Mouse (Mus musculus) limb, embryonic 14.5 days (tissue): ENCODE results near the gene Lin54. TPM values are rescaled to one million over a fixed set of nuclear protein-coding genes. Genes with fewer than 3 reads are reported as not detected.

Experiments used
- ATAC-seq: fragments of 200-750 bp; cut with Nextera tagmentation; 2 replicates; pipeline ENCODE4 v1.8.0; 2017; ENCODE audit warnings: low read depth, moderate number of reproducible peaks, moderate TSS enrichment; ENCODE audit not compliant: low FRiP score
- DNase-seq: peaks from one replicate; pipeline ENCODE4 v3.0.0-alpha.2; 2015; ENCODE audit warnings: low spot score
- H3K27ac ChIP-seq: fragments of 300-500 bp; sonication (generic); replicated peaks from 2 replicates; pipeline ENCODE4 v1.5.1; 2014; ENCODE audit warnings: low read depth, mild to moderate bottlenecking, low read length, moderate library complexity, mixed read lengths
- H3K27me3 ChIP-seq: fragments of 300-500 bp; sonication (generic); 2 replicates; pipeline ENCODE4 v1.6.1; 2014; ENCODE audit warnings: low read length, mixed read lengths; ENCODE audit not compliant: control insufficient read depth, insufficient read depth
- H3K36me3 ChIP-seq: fragments of 300-500 bp; sonication (generic); 2 replicates; pipeline ENCODE4 v1.6.1; 2014; ENCODE audit warnings: mild to moderate bottlenecking, low read length, moderate library complexity, mixed read lengths; ENCODE audit not compliant: control insufficient read depth, insufficient read depth
- H3K4me1 ChIP-seq: fragments of 300-500 bp; sonication (generic); 2 replicates; pipeline ENCODE4 v1.6.1; 2014; ENCODE audit warnings: antibody characterized with exemption, low read length, mixed read lengths; ENCODE audit not compliant: control insufficient read depth, insufficient read depth
- H3K4me2 ChIP-seq: fragments of 300-500 bp; sonication (generic); replicated peaks from 2 replicates; pipeline ENCODE4 v1.6.1; 2014; ENCODE audit warnings: low read depth, mild to moderate bottlenecking, low read length, moderate library complexity; ENCODE audit not compliant: severe bottlenecking
- H3K4me3 ChIP-seq: fragments of 300-500 bp; sonication (generic); replicated peaks from 2 replicates; pipeline ENCODE4 v1.5.1; 2014; ENCODE audit warnings: low read length
- H3K9ac ChIP-seq: fragments of 300-500 bp; sonication (generic); 2 replicates; pipeline ENCODE4 v1.6.1; 2014; ENCODE audit warnings: mild to moderate bottlenecking, low read depth, low read length, moderate library complexity; ENCODE audit not compliant: severe bottlenecking
- H3K9me3 ChIP-seq: fragments of 300-500 bp; sonication (generic); 2 replicates; pipeline ENCODE4 v1.6.1; 2016; ENCODE audit warnings: low read length; ENCODE audit not compliant: control insufficient read depth
- POLR2A ChIP-seq: fragments of 200-500 bp; IDR thresholded peaks from 2 replicates; pipeline ENCODE4 v1.8.0; 2012; ENCODE audit warnings: inconsistent platforms, mild to moderate bottlenecking, moderate library complexity, borderline replicate concordance; ENCODE audit not compliant: insufficient read depth, insufficient read length; ENCODE audit errors: extremely low read depth
- WGBS: fragments of 180-500 bp; shearing (Covaris S2); extraction: QIAGEN DNeasy Blood & Tissue Kit; methylation state at CpG from one replicate; pipeline ENCODE4 v1.1.7; 2014; 5-methylcytosine and 5-hydroxymethylcytosine counted together
- polyA plus RNA-seq, 2 experiments: library from polyadenylated mRNA; depleted of rRNA in 1 of 2; stranded (reverse) in 1 of 2; unstranded in 1 of 2; fragments of >200 nt; fragmentation: Nextera tagmentation in 1 of 2; extraction: Ambion mirVana in 1 of 2; gene quantifications; 2 replicates each; pipeline versions ENCODE4 v1.2.1 to v1.2.3; 2012 to 2014

Lin54 gene
- polyA plus RNA-seq, 2 experiments, result 10.6 to 13.4 TPM

DNA sequence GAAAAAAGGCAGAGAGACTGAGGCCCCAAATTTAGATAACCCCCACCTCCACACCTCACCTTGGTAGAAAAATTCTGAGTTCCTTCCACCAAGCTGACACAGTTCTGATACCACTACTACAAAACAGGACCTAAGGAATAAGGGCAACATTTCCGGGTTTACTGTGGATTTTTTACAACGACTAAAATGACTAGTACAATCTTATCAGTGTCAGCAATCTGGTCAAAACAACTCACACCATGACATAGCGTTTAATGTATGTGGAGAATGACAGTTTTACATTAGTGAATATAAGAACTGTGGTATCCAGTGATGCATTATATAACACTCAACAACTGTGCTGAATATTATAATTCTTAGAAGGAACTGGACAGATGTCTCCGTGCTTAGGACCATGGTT lies 828 bp upstream of the Lin54 start:
- ATAC-seq (no peak), DNase-seq (no peak)
- no peaks in the 10 kb centered on the region for H3K9me3 ChIP-seq
- peaks cover 19% of the 10 kb centered on the region for H3K4me1 ChIP-seq
- H3K4me2 ChIP-seq, result peak overlapping the region; percentile 87; the same call in 1 of the 2 replicates
- no peaks in the 10 kb centered on the region for H3K27me3 ChIP-seq
- no peak overlapping the region for H3K9ac ChIP-seq
- TF ChIP-seq POLR2A, result no peak
- no peaks in the 10 kb centered on the region for H3K36me3 ChIP-seq
- peak overlapping the region; percentile 68; the same call in 1 of the 2 replicates for H3K27ac ChIP-seq
- WGBS, result 81% methylated on average over 4 of the region's 4 CpGs
- H3K4me3 ChIP-seq, result peak overlapping the region; percentile 79; the same call in 1 of the 2 replicates

DNA sequence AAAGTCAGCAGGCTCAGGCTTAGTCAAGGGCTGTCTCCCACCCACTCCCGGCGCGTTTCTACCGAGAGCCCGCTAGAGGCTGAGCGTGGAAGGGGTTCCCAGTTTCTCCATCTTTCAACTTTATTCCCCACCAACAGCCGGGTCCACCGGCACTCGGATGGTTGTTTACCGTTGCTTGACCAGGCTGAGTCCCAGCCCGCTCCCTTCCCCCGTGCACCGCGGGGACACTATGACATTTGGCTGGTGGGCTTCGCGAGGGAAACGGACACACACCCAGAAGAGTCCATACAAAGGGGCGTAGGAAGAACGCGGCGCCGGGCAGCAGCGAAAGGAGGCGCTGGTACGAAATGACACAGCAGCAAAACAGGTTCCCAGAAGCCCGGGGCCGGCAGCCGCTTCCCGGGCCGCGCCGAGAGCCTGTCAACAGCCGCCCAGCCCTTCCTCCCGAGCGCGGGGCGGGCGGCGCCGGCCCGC lies 571 bp downstream of the Lin54 start:
- peak overlapping the region; percentile 87 for H3K4me2 ChIP-seq
- no peak overlapping the region for H3K27ac ChIP-seq
- ATAC-seq (no peak), DNase-seq (no peak)
- peak overlapping the region; percentile 79 for H3K4me3 ChIP-seq
- TF ChIP-seq POLR2A, result no peak
- peak overlapping the region; percentile 59 for H3K9ac ChIP-seq
- H3K27me3 ChIP-seq, result no peaks in the 10 kb centered on the region
- H3K36me3 ChIP-seq, result no peaks in the 10 kb centered on the region
- WGBS, result 0% methylated on average over 25 of the region's 41 CpGs
- H3K9me3 ChIP-seq, result no peaks in the 10 kb centered on the region
- peaks cover 19% of the 10 kb centered on the region for H3K4me1 ChIP-seq

DNA sequence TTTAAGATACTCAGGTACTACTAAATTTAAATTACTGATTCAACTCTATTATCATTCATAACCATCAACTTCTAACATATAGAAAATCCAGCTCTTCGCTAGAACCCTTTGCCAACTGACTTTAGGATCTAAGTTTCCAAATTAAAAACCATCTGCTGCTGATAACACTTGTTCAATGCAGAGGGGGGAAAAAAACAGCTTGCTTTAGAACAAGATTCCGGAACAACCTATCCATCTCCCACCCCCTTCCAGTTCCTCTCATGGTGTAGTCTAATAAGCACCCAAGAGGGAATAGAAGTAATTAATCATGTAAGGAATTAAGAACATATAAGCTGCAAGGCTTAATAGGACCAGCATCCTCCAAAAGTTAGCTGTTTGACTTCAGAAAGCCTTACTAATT lies 1.2 kb downstream of the Lin54 start:
- WGBS, result 21% methylated on average over 2 of the region's 2 CpGs
- Histone ChIP-seq H3K4me2 (peak overlapping the region; percentile 87), H3K4me1 (peaks cover 19% of the 10 kb centered on the region), H3K36me3 (no peaks in the 10 kb centered on the region), H3K27ac (no peak overlapping the region), H3K9ac (peak overlapping the region; percentile 59; the same call in 1 of the 2 replicates), H3K4me3 (peak overlapping the region; percentile 79), H3K27me3 (no peaks in the 10 kb centered on the region), H3K9me3 (no peaks in the 10 kb centered on the region)
- no peak for DNase-seq
- no peak for TF ChIP-seq POLR2A
- no peak for ATAC-seq

DNA sequence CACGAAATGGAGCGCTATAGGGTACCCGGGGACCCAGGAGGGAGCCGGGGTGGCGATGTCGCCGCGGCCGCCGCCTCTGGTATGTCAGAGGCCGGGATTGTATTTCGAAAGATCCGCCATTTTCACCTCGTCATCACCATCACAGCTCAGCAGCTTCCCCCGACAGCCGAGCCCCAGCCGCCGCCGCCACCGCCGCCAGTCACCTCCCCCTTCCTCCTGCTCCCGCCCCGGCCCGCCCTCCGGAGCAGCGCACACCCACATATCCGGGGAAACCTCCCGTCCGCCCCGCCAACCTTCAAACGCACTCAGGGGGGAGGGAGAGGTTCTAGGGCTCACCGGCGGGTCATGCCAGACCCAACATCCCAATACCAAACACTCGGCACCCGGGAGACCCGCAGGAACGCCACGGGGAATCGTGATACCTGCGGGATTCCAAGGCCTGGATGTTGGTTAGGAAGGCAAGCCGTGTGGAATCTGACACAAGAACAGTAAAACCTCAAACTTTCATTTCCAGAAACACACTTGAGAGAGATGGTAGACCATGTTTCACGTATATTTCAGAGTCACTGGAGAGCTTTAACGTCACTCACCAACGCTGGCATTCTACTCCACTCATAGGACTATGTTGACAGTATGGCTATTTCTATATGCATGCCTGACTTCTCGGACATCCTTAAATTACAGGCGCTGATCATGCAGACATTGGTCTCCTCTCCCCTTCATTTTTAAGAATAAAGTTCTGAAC lies 1.8 kb downstream of the Lin54 start:
- no peak for TF ChIP-seq POLR2A
- H3K27ac ChIP-seq, result peak overlapping the region; percentile 77
- H3K4me2 ChIP-seq, result peak overlapping the region; percentile 87
- H3K27me3 ChIP-seq, result no peaks in the 10 kb centered on the region
- peak overlapping the region; percentile 79 for H3K4me3 ChIP-seq
- ATAC-seq (peak; percentile 81), DNase-seq (peak; percentile 71)
- no peaks in the 10 kb centered on the region for H3K9me3 ChIP-seq
- peak overlapping the region; percentile 77 for H3K9ac ChIP-seq
- WGBS, result 2% methylated on average over 29 of the region's 46 CpGs
- no peaks in the 10 kb centered on the region for H3K36me3 ChIP-seq
- peaks cover 19% of the 10 kb centered on the region for H3K4me1 ChIP-seq

DNA sequence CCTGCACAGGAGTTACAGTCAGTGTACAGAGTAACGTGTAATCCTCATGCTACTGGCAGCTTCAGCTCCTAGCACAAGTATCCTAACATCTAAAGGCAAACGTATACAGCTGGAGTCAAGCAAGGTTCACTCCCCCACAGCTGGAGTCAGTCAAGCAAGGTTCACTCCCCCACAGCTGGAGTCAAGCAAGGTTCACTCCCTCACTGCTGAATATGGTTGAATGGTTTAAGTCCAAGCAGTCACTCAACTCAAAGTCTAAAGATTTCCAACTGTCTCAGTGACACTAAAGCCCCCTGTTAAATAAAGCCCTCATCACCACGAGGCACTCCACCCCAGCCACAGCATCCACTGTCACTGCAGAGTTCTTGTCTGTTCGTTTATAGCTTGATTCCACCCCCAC lies 8.7 kb downstream of the Lin54 start:
- 58% methylated on average over 4 of the region's 4 CpGs for WGBS
- DNase-seq, result no peak
- H3K27me3 ChIP-seq, result no peaks in the 10 kb centered on the region
- no peaks in the 10 kb centered on the region for H3K4me1 ChIP-seq
- TF ChIP-seq POLR2A, result no peak
- no peak for ATAC-seq
- H3K36me3 ChIP-seq, result no peaks in the 10 kb centered on the region
- H3K27ac ChIP-seq, result no peak overlapping the region
- no peak overlapping the region for H3K4me3 ChIP-seq
- H3K9ac ChIP-seq, result no peak overlapping the region
- no peak overlapping the region for H3K4me2 ChIP-seq
- no peaks in the 10 kb centered on the region for H3K9me3 ChIP-seq
